Mouse (Mus musculus): ENCODE data around the gene Max. TPM values are rescaled to one million over a fixed set of nuclear protein-coding genes. Genes with fewer than 3 reads are reported as not detected.

The Max gene
- polyA plus RNA-seq, 1 experiment from 2014 or later: 11.6 TPM

DNA sequence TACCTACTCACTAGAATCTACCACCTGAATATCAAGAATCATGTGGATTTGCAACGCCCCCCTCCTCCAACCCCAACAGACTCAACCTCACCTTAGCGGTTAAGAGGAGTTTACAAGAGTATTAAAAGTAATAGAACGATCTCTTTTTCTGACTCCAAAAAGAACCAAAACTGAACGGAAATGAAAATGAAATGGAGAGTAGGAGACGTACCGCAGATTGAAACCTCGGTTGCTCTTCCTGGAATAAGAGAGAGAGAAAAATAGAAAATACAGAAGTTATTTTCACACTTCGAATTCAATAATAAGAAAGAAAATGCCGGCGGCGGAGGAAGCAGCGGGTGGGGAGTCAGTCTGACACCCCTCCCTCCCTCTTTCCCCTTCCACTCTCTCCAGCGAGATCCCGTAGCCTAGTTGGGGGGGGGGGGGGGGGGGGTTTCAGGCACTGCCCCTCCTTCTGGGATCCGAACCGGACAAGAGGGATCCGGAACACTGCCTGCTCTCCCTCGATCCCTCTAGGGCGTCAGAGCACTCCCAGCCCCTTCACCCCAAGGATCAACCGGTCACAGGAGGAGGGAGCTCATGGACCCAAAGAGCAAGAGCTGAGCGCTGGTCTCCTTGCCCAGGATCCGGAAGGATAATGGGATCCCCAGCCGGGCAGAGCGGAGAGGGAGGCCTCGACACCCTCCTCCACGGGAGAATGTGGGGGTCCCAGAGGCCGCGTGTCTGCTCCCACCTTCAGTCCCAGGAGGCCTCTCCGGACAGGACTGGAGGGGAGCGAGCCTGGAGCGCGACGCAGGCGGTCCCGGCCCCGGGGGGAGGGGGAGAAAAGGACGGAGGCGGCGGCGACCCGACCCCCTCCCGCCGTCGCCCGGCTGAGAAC, 709 bp downstream of the Max start:
- H3K9me3 ChIP-seq (replicated peaks; ENCODE audit: control insufficient read depth, low read length): no peaks in the 10 kb centered on the region
- peaks cover 15% of the 10 kb centered on the region; the same call in 1 of the 2 replicates for H3K36me3 ChIP-seq (ENCODE audit: control insufficient read depth, insufficient read depth)
- peak overlapping the region; percentile 82 for H3K9ac ChIP-seq (ENCODE audit: low read length)
- peak overlapping the region; percentile 77 for H3K27ac ChIP-seq (ENCODE audit: low read length)
- no peaks in the 10 kb centered on the region for H3K27me3 ChIP-seq (ENCODE audit: control insufficient read depth, insufficient read depth, low read length)
- peaks cover 16% of the 10 kb centered on the region for H3K4me1 ChIP-seq (ENCODE audit: control insufficient read depth, insufficient read depth, low read length)
- peak; percentile 3; the same call in 1 of the 2 replicates for ATAC-seq (replicated peaks; ENCODE audit: extremely low read depth, insufficient read depth, low FRiP score)
- H3K4me2 ChIP-seq (ENCODE audit: low read depth, low read length): peak overlapping the region; percentile 90
- peak overlapping the region; percentile 86 for H3K4me3 ChIP-seq (ENCODE audit: low read length)
- 3% methylated on average over 36 of the region's 45 CpGs for WGBS

GRCm38 (mm10) chr12:76957688-76958087, 4.3 kb downstream of the Max start:
- Histone ChIP-seq H3K4me1 (ENCODE audit: control insufficient read depth, insufficient read depth, low read length) (peaks cover 30% of the 10 kb centered on the region), H3K4me2 (ENCODE audit: low read depth, low read length) (peak overlapping the region; percentile 34), H3K9me3 (replicated peaks; ENCODE audit: control insufficient read depth, low read length) (no peaks in the 10 kb centered on the region), H3K27me3 (ENCODE audit: control insufficient read depth, insufficient read depth, low read length) (no peaks in the 10 kb centered on the region), H3K36me3 (ENCODE audit: control insufficient read depth, insufficient read depth) (peaks cover 24% of the 10 kb centered on the region), H3K27ac (ENCODE audit: low read length) (no peak overlapping the region), H3K9ac (ENCODE audit: low read length) (no peak overlapping the region), H3K4me3 (ENCODE audit: low read length) (peak overlapping the region; percentile 10; the same call in 1 of the 2 replicates)
- 66% methylated on average over 5 of the region's 5 CpGs for WGBS
- no peak for ATAC-seq (replicated peaks; ENCODE audit: extremely low read depth, insufficient read depth, low FRiP score)

GRCm38 (mm10) chr12:76954698-76955423, 7.1 kb downstream of the Max start:
- H3K4me2 ChIP-seq (ENCODE audit: low read depth, low read length): no peak overlapping the region
- H3K27ac ChIP-seq (ENCODE audit: low read length): peak overlapping the region; percentile 49
- H3K4me3 ChIP-seq (ENCODE audit: low read length): no peak overlapping the region
- no peaks in the 10 kb centered on the region for H3K9me3 ChIP-seq (replicated peaks; ENCODE audit: control insufficient read depth, low read length)
- peaks cover 17% of the 10 kb centered on the region for H3K4me1 ChIP-seq (ENCODE audit: control insufficient read depth, insufficient read depth, low read length)
- ATAC-seq (replicated peaks; ENCODE audit: extremely low read depth, insufficient read depth, low FRiP score): peak; percentile 49
- no peak overlapping the region for H3K9ac ChIP-seq (ENCODE audit: low read length)
- H3K36me3 ChIP-seq (ENCODE audit: control insufficient read depth, insufficient read depth): peaks cover 42% of the 10 kb centered on the region
- WGBS: 50% methylated on average over 10 of the region's 10 CpGs
- H3K27me3 ChIP-seq (ENCODE audit: control insufficient read depth, insufficient read depth, low read length): no peaks in the 10 kb centered on the region

DNA sequence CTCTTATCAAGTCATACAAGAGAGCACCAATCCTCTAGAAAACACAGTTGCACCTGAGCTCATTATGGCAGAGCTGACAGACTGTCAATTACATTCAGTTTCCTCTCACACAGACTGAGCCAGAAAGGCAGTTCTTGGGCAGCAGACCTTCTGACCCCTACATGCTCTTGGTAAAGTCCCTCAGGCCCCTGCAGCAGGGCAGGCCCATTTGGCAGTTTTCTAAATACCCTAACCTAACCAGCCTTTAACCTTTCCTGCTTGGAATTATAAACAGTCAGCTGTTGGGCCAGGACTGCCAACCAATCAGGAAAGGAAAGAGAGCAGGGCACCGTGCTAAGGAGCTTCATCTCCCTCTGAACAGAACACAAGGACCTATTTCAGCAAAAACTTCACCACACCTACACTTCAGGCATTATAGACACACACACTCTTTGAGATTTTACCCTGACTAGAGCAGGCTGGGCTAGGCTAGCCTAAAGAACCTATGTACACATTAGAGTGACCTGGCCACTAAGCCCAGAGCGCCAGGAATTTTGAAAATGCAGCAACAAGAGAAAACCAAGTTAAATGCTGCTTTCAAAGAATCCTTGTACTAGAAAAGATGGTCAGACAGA, 8.1 kb downstream of the Max start:
- no peak overlapping the region for H3K9ac ChIP-seq (ENCODE audit: low read length)
- H3K4me3 ChIP-seq (ENCODE audit: low read length): no peak overlapping the region
- ATAC-seq (replicated peaks; ENCODE audit: extremely low read depth, insufficient read depth, low FRiP score): no peak
- H3K4me1 ChIP-seq (ENCODE audit: control insufficient read depth, insufficient read depth, low read length): peaks cover 19% of the 10 kb centered on the region
- no peak overlapping the region for H3K4me2 ChIP-seq (ENCODE audit: low read depth, low read length)
- peaks cover 38% of the 10 kb centered on the region for H3K36me3 ChIP-seq (ENCODE audit: control insufficient read depth, insufficient read depth)
- H3K27ac ChIP-seq (ENCODE audit: low read length): no peak overlapping the region
- WGBS: 86% methylated on average over 2 of the region's 2 CpGs
- H3K9me3 ChIP-seq (replicated peaks; ENCODE audit: control insufficient read depth, low read length): no peaks in the 10 kb centered on the region
- H3K27me3 ChIP-seq (ENCODE audit: control insufficient read depth, insufficient read depth, low read length): no peaks in the 10 kb centered on the region

GRCm38 (mm10) chr12:76950330-76950729, 11.7 kb downstream of the Max start:
- H3K9ac ChIP-seq (ENCODE audit: low read length): no peak overlapping the region
- H3K4me3 ChIP-seq (ENCODE audit: low read length): no peak overlapping the region
- H3K27me3 ChIP-seq (ENCODE audit: control insufficient read depth, insufficient read depth, low read length): no peaks in the 10 kb centered on the region
- peaks cover 44% of the 10 kb centered on the region for H3K36me3 ChIP-seq (ENCODE audit: control insufficient read depth, insufficient read depth)
- H3K4me2 ChIP-seq (ENCODE audit: low read depth, low read length): no peak overlapping the region
- ATAC-seq (replicated peaks; ENCODE audit: extremely low read depth, insufficient read depth, low FRiP score): no peak
- peaks cover 13% of the 10 kb centered on the region for H3K4me1 ChIP-seq (ENCODE audit: control insufficient read depth, insufficient read depth, low read length)
- no peaks in the 10 kb centered on the region for H3K9me3 ChIP-seq (replicated peaks; ENCODE audit: control insufficient read depth, low read length)
- WGBS: 83% methylated on average over 5 of the region's 5 CpGs
- H3K27ac ChIP-seq (ENCODE audit: low read length): no peak overlapping the region

DNA sequence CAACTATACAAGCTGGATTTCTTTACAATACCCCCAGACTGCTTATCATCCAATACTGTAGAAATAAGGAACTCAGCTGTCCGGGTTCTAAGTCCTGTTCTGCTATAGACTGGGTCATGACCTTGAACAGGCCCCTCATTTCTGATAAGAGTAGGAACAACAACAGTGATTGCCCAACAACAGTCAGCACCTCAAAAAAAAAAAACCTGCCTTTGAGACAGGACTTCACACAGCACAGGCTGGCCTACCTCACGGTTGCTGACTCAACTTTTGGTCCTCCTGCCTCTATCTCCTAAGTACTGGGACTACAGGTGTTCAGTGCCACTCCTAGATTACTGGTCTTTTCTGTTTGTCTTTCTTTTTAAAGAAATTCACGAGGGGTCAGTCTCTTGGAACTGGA, 13.2 kb downstream of the Max start:
- H3K4me2 ChIP-seq (ENCODE audit: low read depth, low read length): no peak overlapping the region
- H3K27ac ChIP-seq (ENCODE audit: low read length): no peak overlapping the region
- H3K9me3 ChIP-seq (replicated peaks; ENCODE audit: control insufficient read depth, low read length): no peaks in the 10 kb centered on the region
- H3K9ac ChIP-seq (ENCODE audit: low read length): no peak overlapping the region
- 40% methylated on average over 3 of the region's 3 CpGs for WGBS
- no peak for ATAC-seq (replicated peaks; ENCODE audit: extremely low read depth, insufficient read depth, low FRiP score)
- no peaks in the 10 kb centered on the region for H3K27me3 ChIP-seq (ENCODE audit: control insufficient read depth, insufficient read depth, low read length)
- peaks cover 4% of the 10 kb centered on the region for H3K4me1 ChIP-seq (ENCODE audit: control insufficient read depth, insufficient read depth, low read length)
- peaks cover 54% of the 10 kb centered on the region for H3K36me3 ChIP-seq (ENCODE audit: control insufficient read depth, insufficient read depth)
- no peak overlapping the region for H3K4me3 ChIP-seq (ENCODE audit: low read length)

- peaks cover 4% of the 10 kb centered on the region for H3K4me1 ChIP-seq (ENCODE audit: control insufficient read depth, insufficient read depth, low read length)
- no peak for ATAC-seq (replicated peaks; ENCODE audit: extremely low read depth, insufficient read depth, low FRiP score)
- no peaks in the 10 kb centered on the region for H3K9me3 ChIP-seq (replicated peaks; ENCODE audit: control insufficient read depth, low read length)
- H3K27ac ChIP-seq (ENCODE audit: low read length): no peak overlapping the region
- no peak overlapping the region for H3K4me3 ChIP-seq (ENCODE audit: low read length)
- peaks cover 57% of the 10 kb centered on the region for H3K36me3 ChIP-seq (ENCODE audit: control insufficient read depth, insufficient read depth)
- 79% methylated on average over 2 of the region's 2 CpGs for WGBS
- no peak overlapping the region for H3K9ac ChIP-seq (ENCODE audit: low read length)
- no peaks in the 10 kb centered on the region for H3K27me3 ChIP-seq (ENCODE audit: control insufficient read depth, insufficient read depth, low read length)
- H3K4me2 ChIP-seq (ENCODE audit: low read depth, low read length): no peak overlapping the region
Observed at GRCm38 (mm10) chr12:76948185-76948584, 13.8 kb downstream of the Max start.

DNA sequence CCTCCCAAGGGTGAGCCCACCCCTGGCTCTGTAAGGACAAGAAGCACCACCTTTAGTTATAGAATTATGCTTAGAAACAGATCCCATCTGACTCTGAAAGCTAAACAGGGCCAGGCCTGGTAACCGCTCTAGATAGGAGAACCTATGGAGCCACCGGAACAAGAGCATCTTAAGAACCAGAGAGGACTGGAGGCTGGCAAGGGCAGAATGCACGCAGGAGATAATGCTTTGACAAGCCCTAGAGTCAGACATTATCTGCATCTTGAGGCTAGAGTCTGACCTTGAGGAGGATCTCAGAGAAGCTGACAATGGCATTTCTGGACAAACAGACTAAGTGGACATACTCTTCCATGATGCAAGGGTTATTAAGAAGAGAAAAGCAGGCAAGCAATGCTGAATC, 14.5 kb downstream of the Max start:
- Histone ChIP-seq H3K9me3 (replicated peaks; ENCODE audit: control insufficient read depth, low read length) (no peaks in the 10 kb centered on the region), H3K4me1 (ENCODE audit: control insufficient read depth, insufficient read depth, low read length) (peaks cover 4% of the 10 kb centered on the region), H3K9ac (ENCODE audit: low read length) (no peak overlapping the region), H3K4me2 (ENCODE audit: low read depth, low read length) (no peak overlapping the region), H3K27me3 (ENCODE audit: control insufficient read depth, insufficient read depth, low read length) (no peaks in the 10 kb centered on the region), H3K27ac (ENCODE audit: low read length) (no peak overlapping the region), H3K4me3 (ENCODE audit: low read length) (no peak overlapping the region), H3K36me3 (ENCODE audit: control insufficient read depth, insufficient read depth) (peaks cover 55% of the 10 kb centered on the region)
- no peak for ATAC-seq (replicated peaks; ENCODE audit: extremely low read depth, insufficient read depth, low FRiP score)
- 89% methylated on average over 3 of the region's 3 CpGs for WGBS

DNA sequence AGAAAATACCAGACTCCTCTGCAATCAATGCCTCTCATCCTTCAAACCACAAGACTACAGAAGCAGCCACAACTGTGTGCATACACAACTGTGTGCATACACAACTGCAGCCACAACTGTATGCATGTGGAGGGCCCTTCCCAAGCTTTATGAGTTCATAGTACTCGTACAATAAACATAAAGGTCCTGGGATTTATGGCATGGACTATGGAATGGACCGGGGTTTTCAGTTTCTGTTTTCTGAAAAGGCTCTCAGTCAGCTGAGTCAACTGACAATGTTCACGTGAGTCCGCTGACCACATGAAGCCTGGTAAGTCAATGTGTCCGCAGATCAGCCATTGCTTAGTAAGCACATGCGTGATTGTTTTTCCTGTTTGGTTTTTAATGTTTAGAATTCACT, 18.5 kb downstream of the Max start:
- 91% methylated on average over 6 of the region's 6 CpGs for WGBS
- Histone ChIP-seq H3K4me2 (ENCODE audit: low read depth, low read length) (no peak overlapping the region), H3K9ac (ENCODE audit: low read length) (no peak overlapping the region), H3K4me3 (ENCODE audit: low read length) (no peak overlapping the region), H3K36me3 (ENCODE audit: control insufficient read depth, insufficient read depth) (peaks cover 55% of the 10 kb centered on the region), H3K4me1 (ENCODE audit: control insufficient read depth, insufficient read depth, low read length) (no peaks in the 10 kb centered on the region), H3K27me3 (ENCODE audit: control insufficient read depth, insufficient read depth, low read length) (no peaks in the 10 kb centered on the region), H3K27ac (ENCODE audit: low read length) (no peak overlapping the region), H3K9me3 (replicated peaks; ENCODE audit: control insufficient read depth, low read length) (no peaks in the 10 kb centered on the region)
- ATAC-seq (replicated peaks; ENCODE audit: extremely low read depth, insufficient read depth, low FRiP score): no peak
